Mouse (Mus musculus) heart, postnatal 0 days (tissue): Measurements from ENCODE around the gene Rpp14. TPM values are rescaled to one million over a fixed set of nuclear protein-coding genes. Genes with fewer than 3 reads are reported as not detected.
A peak's percentile ranks its signal among the peaks of the same experiment; 100 is the strongest.

Experiments
- ATAC-seq: fragments of 200-750 bp; cut with Nextera tagmentation; 2 replicates; pipeline ENCODE4 v1.8.0; 2017; ENCODE audit warnings: low read depth, moderate number of reproducible peaks, moderate library complexity; ENCODE audit not compliant: insufficient read depth
- DNase-seq: peaks from one replicate; pipeline ENCODE4 v3.0.0-alpha.2; 2016; ENCODE audit warnings: low spot score
- H3K27ac ChIP-seq: fragments of 300-500 bp; sonication (generic); 2 replicates; pipeline ENCODE4 v1.5.1; 2014; ENCODE audit warnings: low read depth, mild to moderate bottlenecking
- H3K27me3 ChIP-seq: fragments of 300-500 bp; sonication (generic); 2 replicates; pipeline ENCODE4 v1.6.1; 2014; ENCODE audit warnings: low read length, mixed read lengths; ENCODE audit not compliant: control insufficient read depth, insufficient read depth
- H3K36me3 ChIP-seq: fragments of 300-500 bp; sonication (generic); replicated peaks from 2 replicates; pipeline ENCODE4 v1.6.1; 2014; ENCODE audit warnings: low read length, mixed read lengths; ENCODE audit not compliant: control insufficient read depth, insufficient read depth
- H3K4me1 ChIP-seq: fragments of 300-500 bp; sonication (generic); 2 replicates; pipeline ENCODE4 v1.6.1; 2014; ENCODE audit warnings: antibody characterized with exemption; ENCODE audit not compliant: control insufficient read depth, insufficient read depth
- H3K4me2 ChIP-seq: fragments of 300-500 bp; sonication (generic); 2 replicates; pipeline ENCODE4 v1.6.1; 2014; ENCODE audit warnings: low read depth, mild to moderate bottlenecking, low read length, moderate library complexity
- H3K4me3 ChIP-seq: fragments of 300-500 bp; sonication (generic); 2 replicates; pipeline ENCODE4 v1.5.1; 2014; ENCODE audit warnings: low read depth, low read length
- H3K9ac ChIP-seq: fragments of 300-500 bp; sonication (generic); replicated peaks from 2 replicates; pipeline ENCODE4 v1.6.1; 2014; ENCODE audit warnings: low read depth, low read length, mixed read lengths
- H3K9me3 ChIP-seq: fragments of 300-500 bp; sonication (generic); replicated peaks from 2 replicates; pipeline ENCODE4 v1.6.1; 2016; ENCODE audit warnings: low read length; ENCODE audit not compliant: control insufficient read depth
- CTCF ChIP-seq: IDR thresholded peaks from 2 replicates; pipeline ENCODE4 v1.5.1; 2016; ENCODE audit warnings: antibody characterized with exemption, control low read depth, low read depth
- EP300 ChIP-seq: IDR thresholded peaks from 2 replicates; pipeline ENCODE4 v1.6.1; 2016; ENCODE audit warnings: antibody characterized with exemption, low read depth
- WGBS: fragments of 180-500 bp; shearing (Covaris S2); extraction: QIAGEN DNeasy Blood & Tissue Kit; methylation state at CpG from one replicate; pipeline ENCODE4 v1.1.7; 2014; 5-methylcytosine and 5-hydroxymethylcytosine counted together
- polyA plus RNA-seq: library from polyadenylated mRNA; unstranded; fragments of >200 nt; fragmentation: Nextera tagmentation; extraction: Ambion mirVana; gene quantifications from 2 replicates; pipeline ENCODE4 v1.2.1, GENCODE M21; 2015
- total RNA-seq: library from RNA; depleted of rRNA; stranded (reverse); fragments of >200 nt; gene quantifications from 2 replicates; pipeline ENCODE4 v1.2.3, GENCODE M21; 2014; ENCODE audit warnings: low replicate concordance

Rpp14 gene
- total and polyA plus RNA-seq, 2 experiments from 2014 or later: 42.4 to 61.8 TPM

DNA sequence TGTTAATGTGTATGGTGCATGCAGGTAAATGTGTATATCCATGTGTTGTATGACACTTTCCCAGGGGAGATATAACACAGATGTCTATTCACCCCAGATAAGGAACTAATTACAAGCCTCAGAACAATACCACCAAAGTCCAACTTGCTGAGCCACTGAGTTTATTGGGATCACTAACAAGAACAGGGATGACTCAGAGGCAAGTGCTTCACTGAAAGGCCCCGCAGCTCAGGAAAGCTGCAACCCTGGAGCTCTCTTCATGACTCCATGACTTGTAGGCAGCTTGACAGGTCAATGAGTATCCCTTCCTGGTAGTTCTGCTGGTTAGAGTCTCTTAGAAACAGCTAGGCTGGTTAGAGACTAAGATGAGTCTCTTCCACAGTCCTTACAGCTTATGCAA, 28.8 kb downstream of the Rpp14 start:
- no peaks in the 10 kb centered on the region for H3K9me3 ChIP-seq
- no peak for TF ChIP-seq EP300
- TF ChIP-seq CTCF: no peak
- ATAC-seq (no peak), DNase-seq (no peak)
- H3K9ac ChIP-seq: no peak overlapping the region
- no peak overlapping the region for H3K27ac ChIP-seq
- peaks cover 1% of the 10 kb centered on the region; the same call in 1 of the 2 replicates for H3K36me3 ChIP-seq
- no peak overlapping the region for H3K4me2 ChIP-seq
- 69% methylated on average over 1 of the region's 1 CpGs for WGBS
- H3K4me3 ChIP-seq: no peak overlapping the region
- 0 out of 2 replicates have a peak, but pooled peaks cover 8% of the 10 kb centered on the region for H3K4me1 ChIP-seq
- H3K27me3 ChIP-seq: no peaks in the 10 kb centered on the region

DNA sequence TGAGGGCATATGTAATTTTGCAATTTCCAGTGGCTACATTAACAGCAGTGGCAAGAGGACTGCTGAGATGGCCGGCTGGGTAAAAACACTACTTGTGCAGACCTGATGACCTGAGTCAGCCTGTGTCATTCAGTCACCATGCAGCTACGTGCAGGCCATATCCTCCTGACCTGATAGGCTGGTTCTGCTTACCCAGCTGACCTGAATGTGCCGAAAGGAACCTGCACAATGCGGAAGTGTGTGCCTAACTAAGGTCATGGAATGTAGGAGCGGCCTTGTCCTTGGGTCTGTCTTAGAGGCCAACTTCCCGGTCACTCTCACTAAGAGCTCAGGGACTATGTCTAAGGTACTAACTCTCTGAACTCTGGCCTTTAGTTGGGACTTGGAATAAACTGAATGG, 31.4 kb downstream of the Rpp14 start:
- WGBS: 37% methylated on average over 6 of the region's 6 CpGs
- Histone ChIP-seq H3K36me3 (peaks cover 3% of the 10 kb centered on the region; the same call in 1 of the 2 replicates), H3K4me1 (0 out of 2 replicates have a peak, but pooled peaks cover 8% of the 10 kb centered on the region), H3K4me2 (no peak overlapping the region), H3K27ac (peak overlapping the region; percentile 86), H3K9ac (no peak overlapping the region), H3K9me3 (no peaks in the 10 kb centered on the region), H3K27me3 (no peaks in the 10 kb centered on the region), H3K4me3 (no peak overlapping the region)
- ATAC-seq (peak; percentile 98), DNase-seq (peak; percentile 81)
- no peak for TF ChIP-seq CTCF
- peak; percentile 56; the same call in 1 of the 2 replicates for TF ChIP-seq EP300

DNA sequence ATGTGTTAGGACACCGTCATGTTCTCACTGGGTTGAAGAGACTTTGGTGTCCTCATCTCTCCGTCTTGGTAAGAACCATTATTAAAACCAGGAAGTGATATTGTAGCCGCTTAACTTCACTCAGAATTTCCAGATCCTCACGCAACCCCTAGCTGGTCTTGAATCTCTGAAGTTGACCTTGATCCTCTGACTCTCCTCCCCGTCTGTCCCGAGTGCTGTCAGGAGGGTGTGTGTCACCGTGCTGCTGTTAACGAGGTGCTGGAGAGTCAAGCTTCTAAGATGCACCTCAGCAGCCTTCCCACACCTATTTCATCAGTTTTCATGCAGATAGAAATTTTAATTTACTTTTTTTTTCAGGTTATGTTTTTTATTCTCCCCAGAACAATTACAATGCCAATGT, 31.9 kb downstream of the Rpp14 start:
- no peak for DNase-seq
- Histone ChIP-seq H3K9ac (no peak overlapping the region), H3K36me3 (peaks cover 3% of the 10 kb centered on the region; the same call in 1 of the 2 replicates), H3K4me1 (0 out of 2 replicates have a peak, but pooled peaks cover 8% of the 10 kb centered on the region), H3K4me2 (no peak overlapping the region), H3K4me3 (no peak overlapping the region), H3K27ac (peak overlapping the region; percentile 86), H3K27me3 (no peaks in the 10 kb centered on the region), H3K9me3 (no peaks in the 10 kb centered on the region)
- TF ChIP-seq CTCF (no peak), EP300 (no peak)
- ATAC-seq: peak; percentile 37; the same call in 1 of the 2 replicates
- 65% methylated on average over 8 of the region's 8 CpGs for WGBS

DNA sequence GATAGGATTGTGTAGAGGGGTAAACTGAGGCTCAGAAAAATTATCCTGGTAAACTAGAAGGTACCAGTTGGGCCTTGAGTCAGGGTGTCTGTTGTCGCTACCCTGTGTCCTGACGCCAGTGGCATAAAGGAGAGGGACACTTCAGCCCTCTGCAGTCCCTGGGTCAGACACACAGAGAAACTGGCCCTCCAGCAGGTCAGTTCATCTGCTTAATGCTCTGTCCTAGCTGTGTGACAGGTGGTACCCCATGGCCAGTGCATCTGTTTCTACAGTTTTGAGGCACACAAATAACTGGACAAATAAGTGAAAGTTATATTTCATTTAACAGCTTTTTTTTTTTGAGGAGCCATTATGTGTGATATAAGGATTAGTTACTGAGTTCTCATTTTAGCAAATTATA, 33.4 kb downstream of the Rpp14 start:
- no peak overlapping the region for H3K4me2 ChIP-seq
- DNase-seq (no peak), ATAC-seq (no peak)
- TF ChIP-seq CTCF: no peak
- TF ChIP-seq EP300: no peak
- no peaks in the 10 kb centered on the region for H3K27me3 ChIP-seq
- 92% methylated on average over 2 of the region's 2 CpGs for WGBS
- H3K4me3 ChIP-seq: no peak overlapping the region
- H3K4me1 ChIP-seq: 0 out of 2 replicates have a peak, but pooled peaks cover 8% of the 10 kb centered on the region
- H3K27ac ChIP-seq: no peak overlapping the region
- H3K36me3 ChIP-seq: peaks cover 3% of the 10 kb centered on the region; the same call in 1 of the 2 replicates
- no peak overlapping the region for H3K9ac ChIP-seq
- H3K9me3 ChIP-seq: no peaks in the 10 kb centered on the region

DNA sequence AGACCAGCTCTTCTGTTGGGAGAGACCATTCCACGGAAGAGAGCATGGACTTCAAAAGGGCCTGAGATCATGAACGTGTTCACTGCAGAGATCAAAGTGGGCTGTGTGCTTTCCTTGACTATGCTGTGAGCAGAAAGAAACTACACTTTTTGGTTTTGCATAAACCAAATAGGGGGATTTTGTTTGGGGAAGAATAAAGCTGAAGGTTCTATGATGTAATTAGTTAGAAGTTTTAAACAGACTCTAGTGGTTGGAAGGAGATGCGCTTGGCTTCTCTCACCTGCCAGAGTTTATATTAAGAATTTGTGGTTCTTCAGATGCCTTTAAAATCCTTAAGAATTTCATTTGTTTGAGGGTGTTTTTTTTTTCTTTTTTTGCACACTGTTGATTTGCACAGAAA, 34.1 kb downstream of the Rpp14 start:
- H3K36me3 ChIP-seq: peaks cover 3% of the 10 kb centered on the region; the same call in 1 of the 2 replicates
- H3K9ac ChIP-seq: no peak overlapping the region
- 0 out of 2 replicates have a peak, but pooled peaks cover 8% of the 10 kb centered on the region for H3K4me1 ChIP-seq
- no peak for ATAC-seq
- H3K9me3 ChIP-seq: no peaks in the 10 kb centered on the region
- 65% methylated on average over 3 of the region's 3 CpGs for WGBS
- TF ChIP-seq CTCF: no peak
- no peak for TF ChIP-seq EP300
- no peak overlapping the region for H3K4me2 ChIP-seq
- no peaks in the 10 kb centered on the region for H3K27me3 ChIP-seq
- DNase-seq: no peak
- H3K4me3 ChIP-seq: no peak overlapping the region
- H3K27ac ChIP-seq: no peak overlapping the region

DNA sequence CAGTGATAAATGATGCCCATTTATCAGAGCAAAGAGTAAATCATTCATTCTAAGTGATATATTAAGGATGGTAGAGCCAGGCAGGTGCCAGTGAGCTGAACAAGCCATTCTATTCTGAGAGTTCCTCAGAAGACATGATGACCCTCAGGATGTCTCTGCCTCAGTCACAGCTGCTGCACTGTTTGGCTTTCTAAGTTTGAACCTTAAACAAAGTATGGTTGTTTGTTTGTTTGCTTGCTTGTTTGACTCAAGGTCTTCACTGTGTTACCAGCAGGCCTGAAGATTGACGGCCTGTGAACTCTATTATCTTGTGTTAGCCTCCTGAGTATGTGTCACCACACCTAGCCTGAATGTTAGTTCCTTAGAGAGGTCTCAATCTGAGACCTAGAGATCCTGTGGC, 34.6 kb downstream of the Rpp14 start:
- no peak overlapping the region for H3K27ac ChIP-seq
- no peaks in the 10 kb centered on the region for H3K9me3 ChIP-seq
- ATAC-seq (no peak), DNase-seq (no peak)
- no peak overlapping the region for H3K4me2 ChIP-seq
- no peak overlapping the region for H3K9ac ChIP-seq
- no peak overlapping the region for H3K4me3 ChIP-seq
- H3K36me3 ChIP-seq: 0 out of 2 replicates have a peak, but pooled peaks cover 3% of the 10 kb centered on the region
- no peaks in the 10 kb centered on the region for H3K27me3 ChIP-seq
- 0 out of 2 replicates have a peak, but pooled peaks cover 8% of the 10 kb centered on the region for H3K4me1 ChIP-seq
- WGBS: 68% methylated on average over 1 of the region's 1 CpGs
- TF ChIP-seq CTCF (no peak), EP300 (no peak)
